Mouse (Mus musculus) testis, adult 2 months (tissue): ENCODE results near the gene Ptger2.

ENCODE experiments used
- CTCF ChIP-seq: fragments of 200-500 bp; IDR thresholded peaks from 2 replicates; pipeline ENCODE4 v1.5.1; 2012; ENCODE audit warnings: low read depth, mild to moderate bottlenecking, inconsistent platforms, low read length, moderate library complexity; ENCODE audit not compliant: control insufficient read depth, insufficient read depth, insufficient replicate concordance
- POLR2A ChIP-seq: fragments of 200-500 bp; IDR thresholded peaks from 2 replicates; pipeline ENCODE4 v1.6.1; 2012; ENCODE audit warnings: low read depth, mild to moderate bottlenecking, inconsistent platforms, low read length, moderate library complexity; ENCODE audit not compliant: control insufficient read depth

- TF ChIP-seq CTCF, result no peak
- TF ChIP-seq POLR2A, result no peak
Observed at GRCm38 (mm10) chr14:45038052-45038451, 50.1 kb downstream of the Ptger2 start.
